Mouse (Mus musculus): ENCODE measurements around the gene Gm44805.

Gene Gm44805

DNA sequence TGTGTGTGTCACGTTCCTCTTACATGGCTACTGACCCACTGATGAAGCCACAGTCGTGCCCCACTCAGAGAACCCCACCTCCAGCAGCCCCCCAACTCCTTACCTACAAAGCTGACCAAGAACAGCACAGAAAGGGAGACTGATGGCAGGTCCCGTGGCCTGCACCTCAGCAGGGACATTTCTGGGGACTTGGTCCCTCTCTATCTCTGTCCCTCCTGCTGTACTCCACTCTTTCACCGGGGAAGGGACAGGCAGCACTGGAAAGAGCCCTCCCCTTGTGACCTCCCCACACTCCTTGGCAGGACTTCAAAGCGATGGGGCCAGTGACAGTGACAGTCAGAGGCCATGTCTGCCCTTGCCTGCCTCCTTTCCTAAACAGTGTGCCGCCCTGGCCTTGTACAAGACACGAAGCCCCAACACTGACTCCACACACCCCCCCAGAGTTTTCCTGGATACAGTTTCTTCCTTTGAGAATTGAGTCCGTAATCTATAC is at the start of gene Gm44805, which contains the start of gene Apoc4:
Gene Gm44805 (minus strand): TSS at position 222 of the 493 bp plus-strand sequence.
Gene Apoc4 (minus strand): TSS at position 278 of the 493 bp plus-strand sequence.
- DNase-seq = no peak

DNA sequence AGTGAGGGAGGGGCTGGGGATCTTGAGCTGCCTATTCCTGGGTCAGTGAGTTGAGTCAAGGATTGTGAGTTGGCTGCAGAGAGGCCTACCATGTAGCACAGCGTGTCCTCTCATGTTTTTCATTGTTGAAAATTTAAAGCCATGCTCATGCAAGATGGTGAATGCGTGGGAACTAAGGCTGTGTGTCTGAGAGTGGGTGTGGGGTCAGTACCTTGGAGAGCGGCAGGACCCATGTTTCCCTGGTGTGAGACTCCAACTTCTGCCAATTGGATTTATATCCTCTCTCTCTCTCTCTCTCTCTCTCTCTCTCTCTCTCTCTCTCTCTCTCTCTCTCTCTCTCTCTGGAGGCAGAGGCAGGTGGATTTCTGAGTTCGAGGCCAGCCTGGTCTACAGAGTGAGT is 45.3 kb upstream of the Gm44805 start:
- DNase-seq = no peak

DNA sequence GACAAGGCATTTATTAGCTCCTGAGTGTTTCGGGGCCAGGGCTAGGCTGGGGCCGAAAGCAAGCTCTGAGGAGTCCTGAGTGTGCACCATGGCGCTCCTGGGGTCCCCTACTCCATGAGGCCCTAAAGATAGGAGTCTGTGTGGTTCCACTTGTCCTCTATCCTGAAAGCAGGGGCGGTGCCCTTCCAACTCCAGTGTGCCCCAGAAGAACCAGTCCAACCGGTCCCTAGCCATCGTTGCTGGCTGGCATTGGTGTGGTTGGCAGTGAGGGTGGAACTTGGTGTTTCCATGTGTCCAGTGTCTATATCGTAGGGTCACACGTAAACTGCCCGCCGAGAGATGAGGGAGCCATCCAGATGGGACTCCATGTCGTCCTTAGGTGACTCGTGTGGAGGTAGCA is 42.9 kb upstream of the Gm44805 start:
- DNase-seq = no peak

DNA sequence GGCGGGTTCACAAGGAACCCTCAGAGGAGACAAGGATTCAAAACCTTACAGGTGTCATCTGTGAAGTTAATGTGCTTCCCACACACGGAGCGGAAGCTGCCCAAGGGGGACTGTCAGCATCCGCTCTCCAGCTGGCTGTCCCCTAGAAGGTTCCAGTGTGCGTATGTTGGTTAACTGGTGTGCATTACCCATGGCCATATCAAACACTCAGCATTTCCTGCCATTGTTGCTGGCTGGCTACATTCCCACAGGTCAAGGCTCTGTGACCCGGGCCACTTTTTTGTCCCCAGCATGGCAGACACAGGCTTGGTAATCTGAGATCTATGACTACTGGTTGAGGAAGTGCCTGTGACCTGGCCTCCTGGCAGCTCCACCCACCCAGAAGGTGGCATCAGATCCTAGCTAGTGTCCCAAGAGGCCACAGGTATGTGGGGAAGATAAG is 41.6 kb upstream of the Gm44805 start:
- no peak for DNase-seq

DNA sequence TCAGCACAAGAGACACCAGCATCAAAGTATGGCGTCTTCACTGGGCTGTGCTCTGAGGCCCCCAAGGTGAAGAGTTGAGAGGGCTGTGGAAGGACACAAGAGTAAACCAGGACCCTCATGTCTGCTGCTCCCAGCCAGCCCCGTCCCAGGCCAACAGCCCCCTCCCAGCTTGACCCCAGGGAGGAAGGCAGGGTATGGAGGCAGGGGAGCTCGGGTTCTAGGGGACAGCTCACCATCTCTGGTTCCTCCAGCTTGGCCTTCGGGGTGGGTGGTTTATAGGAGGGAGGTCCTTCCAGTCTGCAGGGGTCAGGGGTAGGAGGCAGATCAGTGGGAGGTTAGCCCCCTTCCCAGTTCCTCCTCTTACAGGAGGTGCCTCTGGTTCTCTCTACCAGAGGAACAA is 38.0 kb upstream of the Gm44805 start:
- DNase-seq = no peak

DNA sequence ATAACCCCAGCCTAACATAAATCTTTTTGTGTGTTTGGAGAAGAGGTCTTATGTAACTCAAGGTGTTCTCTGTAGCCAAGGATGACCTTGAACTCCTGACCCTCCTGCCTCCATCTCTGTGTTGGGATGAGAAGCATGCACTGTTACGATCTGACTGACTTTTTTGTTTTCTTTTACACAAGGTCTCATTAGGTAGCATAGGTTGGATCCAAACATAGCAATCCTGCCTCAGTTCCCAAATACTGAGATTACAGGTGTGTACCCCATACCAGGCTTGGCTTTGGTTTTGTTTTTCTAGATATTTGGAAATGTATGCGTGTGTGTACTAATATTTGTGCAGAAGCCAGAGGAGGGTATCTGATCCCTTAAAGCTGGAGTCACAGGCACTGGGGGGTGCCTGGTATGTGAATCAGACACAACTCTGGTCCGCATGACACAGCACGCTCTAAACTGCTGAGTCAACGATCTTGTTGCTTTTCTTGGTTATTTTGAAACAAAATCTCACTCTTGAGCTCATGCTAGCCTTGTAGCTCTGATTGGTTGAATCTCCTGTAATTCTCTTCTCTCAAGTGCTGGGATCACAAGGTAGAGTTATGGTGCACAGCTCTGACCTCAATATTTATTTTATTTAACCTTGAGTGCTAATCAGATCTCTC is 37.2 kb upstream of the Gm44805 start:
- no peak for DNase-seq

DNA sequence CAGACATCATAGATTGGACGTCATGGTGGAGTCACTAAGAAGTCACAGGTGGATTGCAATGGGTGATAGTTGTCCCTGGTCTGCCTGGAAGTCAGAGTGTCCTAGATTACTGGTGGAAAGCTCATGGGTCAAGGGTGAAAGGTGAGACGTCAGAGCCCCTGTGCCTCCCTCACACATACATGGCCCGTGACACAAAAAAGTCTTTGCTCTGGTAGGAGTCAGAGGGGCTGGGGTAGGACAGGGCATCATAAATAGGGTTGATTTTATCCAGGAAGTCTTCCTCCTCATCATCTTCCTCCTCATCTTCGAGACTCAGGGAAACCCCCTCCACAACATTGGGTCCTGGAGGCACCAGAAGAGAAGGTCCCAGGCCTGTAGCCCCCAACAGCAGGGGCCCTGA is 36.1 kb upstream of the Gm44805 start:
- no peak for DNase-seq

DNA sequence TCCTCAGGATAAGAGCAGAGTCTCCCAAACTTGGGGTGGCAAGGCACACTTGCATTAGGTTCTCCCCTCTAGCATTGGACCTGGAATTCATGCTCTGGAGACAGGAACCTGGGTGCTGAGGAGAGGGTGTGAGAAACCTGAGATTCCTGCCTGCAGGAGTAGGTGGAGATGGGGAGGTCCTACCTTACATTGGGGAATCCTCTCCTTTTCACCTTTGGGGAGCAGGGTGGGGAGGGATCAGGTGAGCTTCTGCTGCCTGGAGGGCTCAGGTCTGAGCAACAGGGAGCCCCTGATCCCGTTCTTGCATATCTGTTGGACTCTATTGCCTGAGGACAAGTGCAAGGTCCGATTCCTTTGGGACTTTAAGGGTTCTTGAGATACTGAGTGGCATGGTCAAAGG is 35.6 kb upstream of the Gm44805 start:
- DNase-seq = no peak

DNA sequence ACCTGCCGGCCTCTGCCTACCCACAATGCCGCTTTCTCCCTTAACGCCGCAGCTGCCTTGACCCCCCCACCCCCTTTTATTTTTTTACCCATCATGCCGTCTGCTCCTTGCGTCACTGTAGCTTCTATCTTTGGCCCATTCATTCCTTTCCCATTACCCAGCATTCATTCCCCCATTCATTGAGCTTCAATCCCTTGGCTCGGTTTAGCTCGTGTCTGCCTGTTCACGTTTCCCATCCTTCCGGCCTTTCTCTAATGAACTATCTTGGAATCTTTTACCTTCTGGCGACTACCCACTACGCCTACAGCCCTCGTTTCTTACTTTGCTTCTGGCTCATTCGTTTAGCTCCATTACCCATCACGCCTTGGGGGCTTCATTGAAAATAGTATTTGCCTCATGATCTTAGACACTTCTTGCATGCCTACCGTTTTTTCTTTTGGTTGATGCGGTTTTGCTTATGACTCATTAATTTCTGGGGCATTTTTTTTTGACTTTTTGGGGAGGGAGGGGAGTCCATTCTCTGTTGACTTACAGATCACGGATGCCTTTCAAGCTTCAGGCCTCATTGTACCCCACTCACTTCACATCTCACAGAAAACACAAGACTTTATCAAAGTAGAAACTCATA is 34.9 kb upstream of the Gm44805 start:
- no peak for DNase-seq

DNA sequence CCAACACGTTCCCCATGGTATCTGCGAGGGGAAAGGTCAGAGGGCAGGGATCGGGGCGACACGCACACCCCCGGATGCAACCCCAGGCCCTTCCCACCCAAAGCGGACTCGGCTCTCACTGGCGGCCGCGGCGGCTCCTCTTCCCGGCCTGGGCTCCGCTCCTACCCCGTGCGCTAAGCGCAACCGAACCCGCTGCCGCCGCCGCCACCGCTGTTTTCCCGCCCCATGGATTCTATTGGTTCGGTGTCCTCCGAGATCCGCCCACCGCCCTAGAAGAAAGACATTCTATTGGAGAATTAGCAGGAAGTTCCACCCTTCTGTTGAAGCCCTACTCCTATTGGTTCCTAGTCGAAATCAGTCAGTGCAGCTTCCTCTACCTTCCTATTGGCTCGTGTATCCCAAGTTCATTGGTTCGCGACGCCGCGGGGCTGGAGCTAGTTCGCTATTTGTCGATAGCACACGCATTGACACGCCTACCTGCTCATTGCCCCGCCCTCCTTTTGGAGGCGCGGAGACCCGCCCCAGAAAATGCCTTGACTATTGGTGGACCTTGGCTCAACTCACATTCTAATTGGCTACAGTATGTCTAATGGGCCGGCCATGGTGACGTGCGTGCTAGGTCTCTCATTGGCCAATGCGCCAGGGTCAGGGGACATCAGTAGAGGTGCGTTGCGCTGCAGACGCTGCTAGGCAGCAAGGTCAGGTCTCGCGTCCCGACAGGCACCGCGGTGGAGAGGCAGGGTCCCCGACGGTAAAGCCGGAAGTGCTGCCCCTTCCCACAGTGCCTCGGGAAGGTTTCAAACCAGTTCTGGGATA is 34.2 kb upstream of the Gm44805 start, which contains the start of gene Tomm40:
Gene Tomm40 (minus strand): TSS at position 200 of the 816 bp plus-strand sequence.
- DNase-seq = peak; percentile 99

DNA sequence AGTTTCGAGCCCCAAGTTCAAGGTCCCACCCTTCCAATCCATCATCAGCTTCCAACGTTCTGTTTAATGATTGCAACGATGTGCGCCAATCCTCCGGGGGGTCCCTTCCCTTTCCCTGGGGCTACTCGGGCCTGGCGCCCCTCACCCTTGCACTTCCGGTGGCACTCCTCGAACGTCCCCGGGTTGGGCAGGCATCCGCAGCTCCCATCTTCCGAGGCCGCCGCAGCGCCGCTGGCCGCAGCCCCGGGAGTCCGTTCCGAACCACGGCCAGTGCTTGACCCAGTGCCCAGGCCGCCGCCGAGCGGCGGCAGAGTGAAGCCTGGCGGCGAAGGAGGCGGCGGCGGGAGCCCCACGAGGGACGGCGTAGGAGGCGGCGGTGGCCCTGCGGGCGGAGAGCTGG is 33.6 kb upstream of the Gm44805 start:
- DNase-seq = no peak

DNA sequence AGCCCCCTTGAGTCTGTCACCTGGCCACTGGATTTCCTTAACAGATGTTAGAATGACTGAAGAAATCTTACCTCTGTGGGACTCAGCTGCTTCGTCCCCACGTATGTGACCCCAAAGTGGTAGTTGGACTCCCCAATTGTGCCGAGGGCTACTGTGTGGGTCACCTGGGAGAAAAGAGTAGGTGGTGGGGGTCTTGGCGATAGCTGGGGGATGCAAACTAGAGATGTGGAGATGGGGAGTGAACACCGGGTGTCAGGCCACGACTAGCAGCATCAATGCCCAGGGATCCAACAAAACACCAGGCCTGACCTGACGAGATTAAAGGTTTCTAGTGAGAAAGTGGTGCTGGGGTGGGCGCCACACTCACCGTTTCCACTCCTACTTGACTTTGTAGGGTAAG is 32.4 kb upstream of the Gm44805 start:
- no peak for DNase-seq

DNA sequence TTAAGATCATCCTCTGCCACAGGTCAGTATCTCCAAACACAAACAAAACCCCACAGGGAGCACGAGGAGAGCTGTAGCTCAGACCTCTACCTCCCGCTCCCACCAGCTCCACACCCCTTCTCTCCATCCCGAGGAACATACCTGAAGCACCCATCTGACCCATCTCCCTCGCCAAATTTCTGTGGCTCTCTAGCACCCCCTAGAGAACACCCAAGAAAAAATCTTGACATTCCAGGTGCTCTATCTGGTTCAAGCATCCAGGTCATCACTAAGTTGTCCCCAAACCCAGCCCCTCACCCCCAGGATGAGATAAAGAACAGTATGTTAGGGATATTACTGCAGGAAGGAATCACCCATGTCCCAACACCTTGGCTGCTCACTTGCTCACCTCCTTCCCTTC is 32.0 kb upstream of the Gm44805 start:
- peak; percentile 43 for DNase-seq

DNA sequence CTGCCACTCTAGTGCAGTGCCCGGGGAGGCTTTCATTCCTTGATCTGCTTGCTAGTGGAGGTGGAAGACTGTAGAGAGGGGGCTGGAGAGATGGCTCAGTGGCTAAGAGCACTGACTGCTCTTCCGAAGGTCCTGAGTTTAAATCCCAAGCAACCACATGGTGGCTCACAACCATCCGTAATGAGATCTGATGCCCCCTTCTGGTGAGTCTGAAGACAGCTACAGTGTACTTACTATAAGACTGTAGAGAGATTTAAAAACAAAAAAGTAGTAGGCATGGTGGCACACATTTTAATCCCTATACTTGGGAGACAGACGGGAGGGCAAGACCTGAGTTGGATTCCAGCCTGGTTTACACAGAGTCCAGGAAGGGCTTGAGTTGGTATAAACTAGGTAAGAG is 31.2 kb upstream of the Gm44805 start:
- no peak for DNase-seq

DNA sequence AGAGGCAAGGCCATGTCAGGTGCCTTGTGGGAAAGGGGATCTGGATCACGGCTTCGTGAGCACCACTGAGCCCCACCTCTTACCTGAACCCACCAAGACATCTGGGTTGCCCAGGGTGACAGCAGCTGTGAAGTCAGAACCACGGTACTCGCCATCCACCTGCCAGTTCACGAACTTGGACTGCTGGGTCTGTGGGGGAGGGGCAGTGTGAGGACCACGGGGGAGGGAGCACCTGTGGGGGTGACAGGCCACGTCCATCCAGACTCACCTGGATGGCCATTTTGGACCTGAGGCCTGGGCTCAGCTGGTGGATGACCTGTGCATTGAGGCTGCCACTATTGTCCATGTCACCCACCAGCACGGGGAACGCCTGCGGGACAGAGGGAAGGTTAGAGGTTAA is 29.4 kb upstream of the Gm44805 start:
- no peak for DNase-seq

DNA sequence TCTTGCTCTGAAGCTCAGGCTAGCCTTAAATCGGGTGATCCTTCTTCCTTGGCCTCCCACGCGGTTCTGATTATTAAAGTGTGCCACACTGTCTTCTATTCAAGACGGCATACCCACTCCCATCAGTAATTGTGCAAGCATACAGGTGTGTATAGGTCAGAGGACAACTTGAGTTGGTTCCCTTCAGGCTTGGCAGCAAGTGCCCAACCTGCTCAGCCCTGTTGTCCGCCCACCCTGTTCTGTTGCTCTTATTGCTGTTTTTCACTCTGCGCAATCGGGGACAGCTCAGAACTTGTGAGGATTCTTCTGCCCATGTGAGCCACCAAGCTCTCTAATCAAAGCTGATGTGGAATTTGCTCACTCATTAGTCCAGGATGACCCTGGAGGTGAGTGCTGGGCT is 24.0 kb upstream of the Gm44805 start:
- DNase-seq = no peak

DNA sequence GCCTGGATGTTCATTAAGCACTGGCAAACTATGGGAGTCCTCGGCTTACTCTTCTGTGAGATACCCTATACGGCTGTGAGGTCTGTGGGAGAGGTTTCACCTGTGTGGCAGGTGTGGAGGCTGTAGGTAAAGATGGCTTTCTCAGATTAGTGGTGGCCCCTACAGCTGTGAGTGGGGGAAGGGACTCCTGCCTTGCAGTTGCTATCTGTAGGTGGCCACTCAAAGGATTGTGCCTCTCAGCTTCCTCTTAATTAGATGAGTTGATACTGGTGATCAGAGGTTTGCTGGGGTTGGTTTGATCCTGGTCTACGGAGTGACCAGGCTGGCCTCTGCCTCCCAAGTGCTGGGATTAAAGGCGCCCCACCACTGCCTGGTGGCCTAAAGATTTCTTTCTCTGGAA is 23.3 kb upstream of the Gm44805 start:
- DNase-seq = no peak

DNA sequence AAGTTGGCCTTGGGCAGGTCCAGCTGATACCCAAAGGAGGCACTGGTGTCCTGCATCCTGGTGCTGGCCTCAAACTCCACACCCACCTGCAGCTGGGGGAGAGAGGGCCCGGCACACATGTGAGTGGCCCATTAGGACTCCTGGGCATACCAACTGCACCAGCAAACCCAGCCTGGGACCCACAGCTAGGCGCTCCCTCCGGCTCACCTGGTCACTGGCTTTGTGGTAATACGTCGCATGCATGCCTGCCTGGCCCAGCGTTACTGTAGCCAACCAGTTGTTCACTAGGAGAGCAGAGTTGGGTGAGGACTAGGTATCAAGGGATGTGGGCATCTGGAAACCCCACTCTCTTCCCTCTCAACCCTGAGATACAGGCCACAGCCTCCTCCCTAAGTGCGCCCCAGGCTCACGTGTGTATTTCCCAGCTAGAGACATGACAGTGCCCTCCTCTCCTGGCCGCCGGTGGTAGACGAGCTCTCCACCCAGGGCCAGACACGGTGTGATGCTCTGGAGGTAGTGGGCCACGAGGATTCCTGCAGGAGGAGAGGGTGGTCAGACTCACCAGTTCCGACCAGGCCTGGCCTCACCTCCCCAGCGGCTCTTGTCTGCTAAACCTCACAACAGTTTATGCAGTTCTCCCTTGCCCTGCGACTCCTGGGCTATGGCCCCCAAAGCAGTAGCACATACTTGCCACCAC is 21.8 kb upstream of the Gm44805 start:
- no peak for DNase-seq

DNA sequence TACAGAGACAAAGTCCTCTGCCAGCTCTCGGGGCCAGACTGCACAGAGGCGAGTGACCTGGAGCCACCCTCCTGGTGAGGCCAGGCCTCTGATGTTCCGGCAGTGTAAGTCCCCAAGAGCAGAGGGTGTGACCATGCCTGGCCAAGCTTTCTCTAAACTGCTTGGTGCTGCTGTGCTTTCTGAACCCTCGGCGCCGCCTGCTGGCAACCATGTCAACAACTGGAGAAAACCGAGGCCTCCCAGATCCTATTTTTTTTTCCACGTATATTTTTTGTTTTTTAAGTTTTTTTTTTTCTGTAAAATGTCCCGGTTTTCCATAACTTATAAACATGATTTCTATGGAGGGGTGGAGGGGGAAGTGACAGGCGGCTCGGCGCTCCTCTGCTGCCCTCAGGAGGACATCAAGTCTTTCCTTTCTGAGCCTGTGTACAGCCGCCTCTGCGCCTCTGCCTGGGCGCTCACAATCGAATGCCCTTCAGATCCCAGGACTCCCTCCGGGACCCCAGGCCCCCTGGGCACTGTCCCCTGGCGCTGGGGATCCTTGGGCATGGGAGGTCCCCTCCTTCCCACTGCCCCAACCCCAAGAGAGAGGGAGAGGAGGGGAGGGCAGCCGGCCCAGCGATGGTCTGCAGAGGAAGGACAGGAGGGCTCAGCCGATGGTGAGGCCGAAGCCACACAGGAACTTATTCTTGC is 20.0 kb upstream of the Gm44805 start:
- DNase-seq = peak; percentile 56

DNA sequence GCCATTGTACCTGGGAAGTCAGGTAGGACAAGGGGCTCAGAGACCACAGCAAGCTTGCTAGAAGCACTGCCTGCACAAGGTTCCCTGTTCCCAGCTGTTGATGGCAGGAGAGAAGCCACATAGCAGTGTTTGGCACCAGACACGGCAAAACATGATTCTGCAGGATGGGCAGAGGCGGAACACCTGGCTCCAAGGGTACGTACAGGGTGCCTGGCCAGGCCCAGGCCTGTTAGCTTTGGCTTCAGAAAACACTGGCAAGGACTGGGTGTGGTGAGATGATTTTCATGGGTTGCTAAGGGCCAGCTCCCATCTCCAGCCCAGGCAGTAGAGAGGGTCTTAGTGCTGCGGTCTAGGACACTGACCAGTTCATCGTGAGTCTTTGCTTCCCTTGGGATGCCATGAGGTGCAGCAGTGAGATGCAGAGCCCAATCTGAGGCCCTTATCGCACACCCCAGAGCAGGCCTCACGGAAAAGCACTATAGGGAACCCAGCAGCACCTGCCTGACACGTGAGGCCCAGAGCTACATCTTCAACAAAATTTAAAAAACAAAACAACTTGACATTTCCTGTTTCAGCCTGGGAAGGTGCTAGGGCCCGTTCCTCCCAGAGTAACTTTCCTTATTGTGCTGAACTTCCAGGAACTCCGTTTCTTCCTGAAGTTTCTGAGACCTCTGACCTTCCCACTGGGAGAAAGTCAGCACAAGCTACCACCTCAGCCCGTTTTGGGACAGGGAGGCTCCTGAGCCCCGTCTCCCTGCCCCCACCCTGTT is 19.3 kb upstream of the Gm44805 start:
- no peak for DNase-seq

DNA sequence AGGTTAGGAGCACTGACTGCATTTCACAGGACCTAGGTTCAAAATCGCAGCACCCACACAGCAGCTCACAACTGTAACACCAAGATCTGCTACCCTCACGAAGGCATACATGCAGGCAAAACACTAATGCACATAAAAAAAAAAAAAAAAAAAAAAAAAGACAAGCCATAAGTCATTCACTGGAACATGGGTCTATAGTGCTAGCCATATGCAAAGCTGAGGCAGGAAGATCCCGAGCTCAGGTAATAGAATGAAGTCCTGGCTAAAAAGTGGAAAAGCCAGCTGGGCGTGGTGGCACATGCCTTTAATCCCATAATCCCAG is 18.6 kb upstream of the Gm44805 start:
- no peak for DNase-seq
